Mouse (Mus musculus): ENCODE measurements around the gene Prrt3.

DNA sequence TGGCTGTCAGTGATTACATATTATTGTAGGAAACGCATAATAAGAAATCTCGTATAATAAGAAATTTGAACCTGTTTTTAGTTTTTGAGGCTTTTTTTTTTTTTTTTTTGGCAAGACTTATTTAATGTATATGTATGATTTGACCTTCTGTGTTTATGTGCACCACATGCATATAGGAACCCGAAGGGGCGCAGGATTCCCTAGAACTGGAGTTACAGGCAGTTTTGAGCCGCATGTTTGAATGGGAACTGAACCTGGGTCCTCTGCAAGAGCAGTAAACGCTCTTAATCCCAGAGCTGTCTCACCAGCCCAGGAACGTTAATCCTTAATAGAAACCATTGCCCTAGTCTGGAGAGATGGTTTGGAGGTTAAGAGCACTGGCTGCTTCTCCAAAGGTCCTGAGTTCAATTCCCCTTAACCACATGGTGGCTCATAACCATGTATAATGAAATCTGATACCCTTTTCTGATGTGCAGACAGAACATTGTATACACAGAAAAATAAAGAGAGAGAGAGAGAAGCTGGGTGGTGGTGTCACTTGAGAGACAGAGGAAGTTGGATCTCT, 30.2 kb upstream of the Prrt3 start:
- no peak for TF ChIP-seq CTCF (conservative IDR thresholded peaks at IDR 0.05; ENCODE audit: insufficient read depth, insufficient read length, low read depth, low read length)
- TF ChIP-seq POLR2A (IDR thresholded peaks at IDR 0.05; ENCODE audit: low read depth, low read length): no peak
